Mouse (Mus musculus): ENCODE measurements around the gene Tmem132a. TPM values are rescaled to one million over a fixed set of nuclear protein-coding genes. Genes with fewer than 3 reads are reported as not detected.

Tmem132a gene
- total RNA-seq, 4 experiments from 2014 or later: 2.7 to 4.3 (median 3.4) TPM

DNA sequence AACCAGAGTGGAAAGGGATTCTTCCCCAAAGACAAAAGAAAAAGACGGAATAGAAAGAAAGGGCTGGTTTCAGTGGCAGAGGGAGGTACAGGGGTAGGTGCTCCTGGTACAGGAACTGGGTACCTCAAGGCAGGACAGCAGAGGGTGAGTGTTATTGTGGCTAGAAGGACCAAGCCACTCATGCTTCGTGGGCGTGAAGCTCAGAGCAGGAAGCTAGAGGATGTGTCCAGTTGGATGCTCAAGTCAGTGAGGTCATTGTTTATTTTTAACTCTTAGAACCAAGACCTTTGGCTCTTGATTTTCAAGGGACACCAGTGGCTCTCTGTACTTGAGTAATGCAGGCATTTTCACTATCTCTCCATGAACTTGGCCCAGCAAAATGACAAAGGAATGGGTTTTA lies 37.7 kb downstream of the Tmem132a start:
- no peak for DNase-seq (ENCODE audit: low spot score in 2 of 2)

DNA sequence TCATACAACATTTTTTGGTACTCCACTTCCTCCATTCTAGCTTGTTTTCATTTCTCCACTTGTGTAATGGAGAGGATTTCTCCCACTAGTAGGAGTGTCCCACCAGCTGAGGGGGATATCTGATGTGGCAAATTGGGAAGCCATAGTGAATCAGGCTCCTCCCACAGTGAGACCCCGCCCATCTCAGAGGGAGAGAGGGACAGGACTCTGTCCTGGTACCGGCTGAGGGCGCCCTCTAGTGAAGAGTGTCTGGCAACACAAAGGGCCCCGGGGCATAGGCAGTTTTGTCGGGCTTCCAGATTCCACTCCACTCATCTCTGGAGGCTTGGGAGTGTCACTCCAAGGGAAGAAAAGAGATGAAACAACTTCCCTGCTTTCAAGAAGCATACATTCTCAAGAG lies 38.3 kb downstream of the Tmem132a start:
- DNase-seq (ENCODE audit: low spot score in 2 of 2): peak; percentile 45 to 50

DNA sequence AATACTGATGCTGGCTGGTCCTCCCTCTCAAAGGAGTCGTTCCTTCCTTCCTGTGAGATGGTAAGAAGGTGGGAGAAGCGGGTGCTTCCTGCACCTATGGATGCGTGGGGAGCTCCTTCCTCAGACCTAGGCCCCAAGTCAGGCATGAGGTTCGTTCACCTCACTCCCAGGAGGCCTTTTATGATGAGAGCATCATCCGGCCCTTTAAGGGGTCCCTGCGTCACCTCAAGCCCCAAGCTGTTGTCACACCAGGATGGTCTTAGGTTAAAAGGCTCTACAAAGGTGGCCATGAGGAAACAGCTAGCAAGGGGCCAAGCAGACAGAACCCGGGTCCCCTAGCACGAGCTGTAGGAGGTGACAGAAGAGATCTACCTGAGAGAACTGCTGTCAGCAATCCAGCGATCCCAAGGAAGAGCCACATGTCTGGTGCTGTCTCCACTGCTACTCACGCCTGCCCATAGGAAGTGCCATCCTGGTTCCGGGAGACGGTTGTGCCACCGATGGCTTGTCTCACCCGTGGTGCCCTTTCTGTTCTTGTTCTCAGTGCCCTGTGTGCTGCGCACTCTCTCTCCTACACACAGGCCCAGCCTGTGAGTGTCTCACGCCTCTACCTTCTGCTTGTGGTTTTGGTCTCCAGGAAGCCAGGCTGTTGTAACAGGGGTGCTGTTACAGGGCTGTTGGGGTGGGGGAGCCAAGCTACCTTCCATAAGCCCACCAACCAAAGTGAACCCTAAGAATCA lies 40.1 kb downstream of the Tmem132a start, which contains the start of gene Cd6:
Cd6 (minus strand) TSS at position 623 of the 740 bp plus-strand sequence.
- no peak for DNase-seq (ENCODE audit: low spot score in 2 of 2)

DNA sequence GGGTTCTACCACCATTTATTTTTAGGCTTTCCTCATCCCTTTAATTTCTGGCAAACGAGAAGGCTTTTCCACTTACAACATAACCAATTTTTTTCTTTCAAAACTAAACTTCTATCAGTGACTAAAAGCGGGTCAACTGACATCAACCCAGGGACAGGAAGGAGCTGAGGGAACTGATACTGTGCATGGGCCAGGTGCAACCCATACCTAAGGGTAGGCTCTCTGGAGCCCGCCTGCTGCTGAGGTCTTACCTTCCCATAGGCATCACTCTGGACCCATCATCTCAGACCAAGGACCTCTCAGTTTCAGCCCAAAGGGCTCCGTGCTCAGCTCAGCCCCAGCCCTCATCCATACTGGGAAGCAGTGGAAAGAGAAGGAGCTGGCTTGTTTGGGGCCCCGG lies 41.4 kb downstream of the Tmem132a start:
- DNase-seq (ENCODE audit: low spot score in 2 of 2): no peak

DNA sequence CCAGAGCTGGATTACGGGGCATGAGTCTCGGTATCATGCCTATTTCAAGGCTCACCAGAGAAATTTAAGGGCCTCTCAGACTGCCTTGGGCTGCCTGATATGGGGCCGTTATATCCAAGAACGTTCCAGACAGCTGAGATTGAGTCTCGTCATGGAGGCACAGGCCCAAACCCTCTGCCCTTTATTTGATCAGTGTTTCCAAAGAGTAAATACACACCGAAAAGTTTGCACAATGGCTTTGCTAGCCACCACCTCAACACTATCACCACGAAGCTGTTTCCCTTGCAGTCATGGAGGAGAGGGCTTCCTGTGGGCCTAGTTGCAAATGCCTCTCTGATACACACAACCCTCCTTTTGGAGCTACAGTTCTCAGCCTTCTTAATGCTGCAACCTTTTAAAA lies 45.7 kb downstream of the Tmem132a start:
- no peak for DNase-seq (ENCODE audit: low spot score in 2 of 2)

DNA sequence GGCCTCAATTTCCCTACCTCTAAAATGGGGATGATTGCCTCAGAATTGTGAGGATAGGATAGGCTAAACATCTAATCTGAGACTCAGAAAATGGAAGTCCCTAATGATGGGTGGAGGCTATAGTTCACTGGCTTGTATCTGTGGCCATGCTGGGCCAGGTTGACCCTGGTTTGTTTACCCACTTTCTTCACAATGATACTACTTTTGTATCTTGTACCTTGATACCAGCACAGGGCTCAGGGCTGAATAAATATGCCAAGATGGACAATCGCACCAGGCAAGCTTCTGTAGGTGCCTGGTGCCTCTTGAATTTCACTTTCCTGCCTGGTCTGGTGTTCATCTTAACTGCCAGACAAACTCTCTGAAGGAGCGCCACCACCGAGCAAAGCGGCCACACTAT lies 47.2 kb downstream of the Tmem132a start:
- DNase-seq (ENCODE audit: low spot score in 2 of 2): no peak

DNA sequence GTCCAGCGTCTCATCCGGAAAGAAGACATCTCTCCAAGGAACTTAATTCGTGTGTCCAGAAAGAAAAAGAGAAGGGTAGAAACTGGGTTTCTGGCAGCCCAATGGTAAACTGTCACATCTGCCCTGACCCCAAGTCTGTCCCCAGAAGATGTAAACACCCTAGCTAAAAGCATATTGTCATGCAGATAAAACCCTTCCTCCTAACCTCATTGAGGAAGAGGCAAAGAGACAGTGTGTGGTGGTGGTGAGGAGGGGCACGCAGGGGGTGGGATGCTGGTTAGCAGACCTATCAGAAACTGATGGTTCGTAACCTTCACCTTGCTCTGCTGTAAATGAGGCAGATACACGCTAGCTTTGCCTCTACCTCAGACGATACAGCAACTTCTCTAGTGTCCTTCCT lies 48.4 kb downstream of the Tmem132a start:
- no peak for DNase-seq (ENCODE audit: low spot score in 2 of 2)

DNA sequence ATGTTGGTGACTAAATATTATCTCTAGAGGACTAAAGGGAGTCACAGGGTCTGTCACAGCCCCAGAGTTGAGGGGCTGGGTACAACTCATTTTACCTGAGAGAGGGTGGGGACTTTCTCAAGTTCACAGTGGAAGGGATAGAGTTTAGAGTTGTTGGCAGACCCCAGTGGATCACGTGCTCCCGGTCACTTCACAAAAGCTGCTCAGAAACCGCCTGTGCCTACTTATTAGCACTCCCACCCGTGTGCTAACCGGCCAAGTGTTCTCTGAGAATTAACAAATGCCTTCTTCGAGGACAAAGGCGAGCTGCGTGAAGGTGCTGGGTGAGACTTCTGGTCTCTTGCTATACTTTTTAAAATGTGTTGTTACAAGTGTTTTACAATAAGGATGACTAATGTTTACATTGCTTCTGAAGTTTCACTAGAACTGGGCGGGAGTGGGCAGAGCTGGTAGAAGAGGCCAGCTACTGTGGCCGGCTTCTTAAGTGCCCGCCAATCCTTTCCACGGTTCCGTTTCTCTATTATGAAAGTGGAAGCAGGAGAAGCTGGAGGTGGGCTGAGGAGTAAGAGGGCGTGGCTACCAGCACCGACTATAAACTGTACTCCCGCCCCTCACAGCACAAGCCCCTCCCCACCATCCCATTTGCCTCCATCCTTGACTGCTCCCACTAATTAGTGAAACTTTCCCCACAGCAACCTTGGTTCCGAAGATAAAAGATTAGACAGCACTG lies 51.4 kb downstream of the Tmem132a start:
- no peak for DNase-seq (ENCODE audit: low spot score in 2 of 2)

DNA sequence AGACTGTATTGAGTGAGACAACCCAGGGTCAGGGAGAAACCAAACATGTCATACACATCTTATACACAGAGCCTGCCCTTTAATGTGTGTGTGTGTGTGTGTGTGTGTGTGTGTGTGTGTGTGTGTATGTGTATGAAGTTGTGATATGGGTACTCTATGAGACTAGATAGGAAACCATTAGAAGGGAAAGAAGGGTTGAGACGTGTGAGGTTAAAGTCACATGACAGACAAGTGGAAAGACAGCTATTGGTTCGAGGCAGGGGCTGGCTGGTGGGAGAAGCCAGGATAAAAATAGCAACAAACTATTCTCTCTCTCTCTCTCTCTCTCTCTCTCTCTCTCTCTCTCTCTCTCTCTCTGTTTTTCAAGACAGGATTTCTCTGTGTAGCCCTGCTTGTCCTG lies 53.3 kb downstream of the Tmem132a start:
- DNase-seq (ENCODE audit: low spot score in 2 of 2): no peak

DNA sequence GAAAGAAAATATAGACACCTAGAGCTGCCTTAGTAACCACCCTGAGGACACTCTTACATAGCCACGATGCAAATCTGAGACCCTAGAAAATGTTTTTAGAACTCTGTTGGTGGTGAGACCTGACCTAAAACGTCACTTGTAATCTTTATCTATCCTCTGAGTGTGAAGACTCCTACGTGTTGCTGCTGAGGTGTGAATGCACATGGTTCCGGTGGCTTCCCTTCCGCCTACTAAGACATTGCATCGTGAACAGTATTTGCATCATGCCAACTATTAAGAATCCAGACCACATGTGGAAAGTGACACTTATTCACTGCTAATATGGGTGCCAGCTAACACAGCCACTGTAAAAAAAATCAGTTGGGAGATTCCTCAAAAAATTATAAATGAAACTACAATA lies 53.9 kb downstream of the Tmem132a start:
- no peak for DNase-seq (ENCODE audit: low spot score in 2 of 2)

DNA sequence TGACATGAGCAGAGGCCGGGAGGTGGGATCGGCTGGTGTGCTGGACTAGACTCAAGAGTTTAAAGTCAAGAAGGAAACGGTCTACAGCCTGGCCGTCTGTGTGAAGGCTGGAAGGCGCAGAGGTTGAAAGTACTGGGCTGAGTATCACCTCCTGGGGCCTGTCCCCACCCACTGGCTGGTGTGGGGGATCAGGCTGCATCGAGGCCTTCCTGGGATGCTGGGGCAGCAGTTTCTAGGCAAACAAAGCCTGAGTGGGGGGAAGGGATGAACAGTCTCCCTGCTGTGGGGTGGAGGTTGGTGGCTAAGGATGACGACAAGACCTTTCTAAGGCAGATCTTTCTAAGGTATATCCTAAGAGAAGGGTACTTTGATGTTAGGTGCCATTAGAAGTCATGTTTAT lies 55.8 kb downstream of the Tmem132a start:
- no peak for DNase-seq (ENCODE audit: low spot score in 2 of 2)

DNA sequence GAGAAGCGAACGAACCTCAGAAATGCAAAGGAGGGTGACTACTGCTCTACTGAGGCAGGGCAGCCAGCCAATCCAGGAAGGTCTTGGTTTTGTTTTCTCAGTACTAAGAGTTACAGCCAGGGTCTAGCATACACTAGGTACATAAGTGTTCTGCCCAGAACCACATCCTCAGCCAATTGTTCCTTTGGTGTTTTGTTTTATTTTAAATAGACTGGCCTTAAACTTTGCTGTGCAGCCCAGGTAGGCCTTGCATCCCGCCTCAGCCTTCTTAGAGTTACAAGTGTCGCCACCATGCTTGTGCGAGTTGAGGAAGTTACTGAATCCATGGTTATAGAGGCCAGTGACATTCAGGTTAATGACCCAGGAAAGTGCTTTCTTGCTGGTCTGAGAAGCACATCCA lies 56.7 kb downstream of the Tmem132a start:
- no peak for DNase-seq (ENCODE audit: low spot score in 2 of 2)

DNA sequence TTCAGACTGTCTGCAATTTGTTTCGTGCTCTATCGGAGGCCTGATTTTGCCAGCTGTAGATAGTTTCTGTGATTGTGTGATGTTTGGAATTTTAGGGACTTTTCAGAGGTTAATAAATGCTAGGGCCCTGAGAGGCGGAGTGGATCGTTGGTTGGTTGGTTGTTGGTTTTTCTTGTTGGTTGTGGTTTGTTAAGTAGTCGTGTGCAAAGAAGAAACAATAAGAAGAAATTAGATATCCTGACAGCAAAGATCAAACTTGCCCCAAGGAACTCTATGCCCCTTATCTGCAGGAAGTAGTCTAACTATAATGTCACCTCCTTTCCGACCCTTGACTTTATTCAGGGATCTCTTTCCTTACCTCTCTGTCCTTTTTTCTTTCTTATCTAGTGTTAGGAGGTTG lies 58.3 kb downstream of the Tmem132a start:
- no peak for DNase-seq (ENCODE audit: low spot score in 2 of 2)

DNA sequence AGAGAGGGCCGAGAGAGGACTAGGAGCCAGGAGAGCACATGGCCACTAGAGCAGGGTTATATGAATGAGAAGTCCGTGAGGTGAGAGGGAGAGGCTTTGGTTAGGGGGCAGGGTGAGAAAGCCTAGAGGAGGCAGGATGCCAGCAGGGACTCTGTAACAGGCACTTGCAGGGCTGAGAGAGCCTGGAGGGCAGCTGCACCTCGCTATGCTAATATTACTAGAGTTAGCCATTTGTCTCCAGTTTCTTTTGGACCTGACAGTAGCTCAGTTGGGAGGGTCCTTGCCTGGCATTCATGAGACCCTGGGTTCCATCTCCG lies 59.6 kb downstream of the Tmem132a start:
- DNase-seq (ENCODE audit: low spot score in 2 of 2): no peak

DNA sequence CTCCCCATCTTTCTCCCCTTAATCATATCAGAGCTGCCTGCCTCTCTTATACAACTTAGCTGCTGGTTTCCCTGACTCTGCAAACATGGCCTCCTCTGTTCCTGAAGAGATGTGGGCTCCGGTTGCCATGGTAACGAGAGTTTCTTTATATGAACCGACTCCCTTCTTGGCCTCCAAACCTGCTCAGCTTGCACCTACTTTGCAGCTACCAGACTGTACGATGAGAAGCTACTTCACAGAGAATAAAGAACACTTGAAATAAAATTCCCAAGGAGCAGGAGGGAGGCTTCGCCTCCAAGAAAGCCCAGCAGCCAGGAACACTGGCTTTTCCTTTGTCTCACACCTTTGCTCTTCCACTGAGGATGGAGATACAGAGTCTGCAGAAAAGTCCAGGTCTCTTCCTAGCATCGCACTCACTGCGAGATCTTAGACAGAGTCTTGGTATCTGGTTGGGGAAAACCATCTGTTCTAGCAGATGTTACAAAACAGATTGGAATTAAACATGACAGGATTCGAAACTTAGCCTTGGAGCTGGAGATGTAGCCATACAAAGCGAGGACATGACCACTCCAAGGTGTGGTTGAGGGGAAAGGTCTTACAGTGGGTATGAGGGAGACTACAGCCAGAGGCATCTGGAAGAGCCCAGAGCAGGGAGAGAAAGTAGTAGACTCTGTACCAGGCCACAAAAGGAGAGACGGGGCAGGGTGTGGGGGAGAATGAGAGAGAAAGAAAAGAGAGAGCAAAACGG lies 60.1 kb downstream of the Tmem132a start:
- DNase-seq (ENCODE audit: low spot score in 2 of 2): no peak

DNA sequence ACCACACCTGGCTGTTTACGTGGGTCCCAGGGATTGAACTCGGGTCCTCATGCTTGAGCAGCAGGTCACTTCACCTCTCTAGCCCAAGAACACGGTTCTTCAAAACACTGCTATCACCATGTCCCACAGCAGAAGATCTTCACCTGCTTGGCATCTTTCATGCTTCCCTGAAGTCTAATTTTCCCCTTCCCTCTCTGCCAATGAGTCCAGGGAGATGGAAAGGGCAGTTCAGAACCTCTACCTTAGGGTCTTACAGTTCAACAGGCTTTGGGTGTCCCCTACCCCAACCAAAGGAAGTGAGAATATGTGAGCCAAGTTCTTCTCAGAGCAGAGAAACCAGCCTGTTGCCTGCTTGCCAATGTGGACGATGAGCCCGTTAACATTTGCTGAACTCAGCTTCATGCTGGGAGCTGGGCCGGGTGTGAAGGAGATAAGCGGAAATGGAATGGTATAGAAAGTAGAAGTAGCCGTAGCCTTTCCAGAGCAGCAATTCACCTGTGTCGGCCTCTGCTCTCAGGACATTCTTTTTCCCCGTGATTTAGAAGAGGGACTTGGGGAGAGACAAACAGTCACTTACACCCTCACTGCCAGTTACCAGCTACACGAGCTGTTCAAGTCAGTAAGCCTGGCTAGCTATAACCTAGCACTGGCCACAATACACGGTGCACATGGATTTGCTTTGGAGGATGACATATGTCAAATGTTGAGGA lies 61.1 kb downstream of the Tmem132a start:
- DNase-seq (ENCODE audit: low spot score in 2 of 2): no peak

Other genes starting within 250 kb of the Tmem132a start
- gene Vwce, start 235.7 kb downstream of the Tmem132a start, total RNA-seq (2022): not detected
- gene Pga5, start 191.9 kb downstream of the Tmem132a start, total RNA-seq (2022): not detected
- 10 to 100 TPM; 21.1 to 33.7 (median 28.3) TPM for gene Vps37c, start 181.2 kb downstream of the Tmem132a start, total RNA-seq (2022)
- under 1 TPM in 1 of 4 experiments, not detected in 3; 0.27 TPM for gene Cd5, start 130.9 kb downstream of the Tmem132a start, total RNA-seq (2022)
- gene Cd6, start 39.9 kb downstream of the Tmem132a start, total RNA-seq (2022): not detected
- gene Slc15a3, start 30.2 kb downstream of the Tmem132a start, total RNA-seq (2022): under 1 TPM; 0.08 to 0.45 (median 0.22) TPM
- gene Tmem109, start 12.1 kb upstream of the Tmem132a start, total RNA-seq (2022): 100 to 1,000 TPM; 228 to 296 (median 253) TPM
- gene Prpf19, start 25.3 kb upstream of the Tmem132a start, total RNA-seq (2022): 100 to 1,000 TPM; 151 to 188 (median 167) TPM
- not detected for gene Zp1, start 50.7 kb upstream of the Tmem132a start, total RNA-seq (2022)
- not detected for gene Ptgdr2, start 67.2 kb upstream of the Tmem132a start, total RNA-seq (2022)
- 10 to 100 TPM; 13.4 to 14.5 (median 13.9) TPM for gene Ccdc86, start 79.3 kb upstream of the Tmem132a start, total RNA-seq (2022)
- gene Ms4a10, start 104.7 kb upstream of the Tmem132a start, total RNA-seq (2022): not detected
- gene Ms4a15, start 123.3 kb upstream of the Tmem132a start, total RNA-seq (2022): not detected
- gene Ms4a18, start 148.1 kb upstream of the Tmem132a start, total RNA-seq (2022): not detected
- under 1 TPM in 3 of 4 experiments, not detected in 1; 0.36 to 0.56 (median 0.39) TPM for gene Ms4a8a, start 211.2 kb upstream of the Tmem132a start, total RNA-seq (2022)

Measured in gastrocnemius, adult 8-10 months (tissue).